Mouse (Mus musculus) cerebellum, adult 2 months (tissue): ENCODE results near the gene Slc30a5. TPM values are rescaled to one million over a fixed set of nuclear protein-coding genes. Genes with fewer than 3 reads are reported as not detected.

Source experiments
- DNase-seq, 2 experiments: peaks; one replicate each; pipeline ENCODE4 v3.0.0; 2021
- H3K27ac ChIP-seq: fragments of 200-500 bp; 2 replicates; pipeline ENCODE4 v1.5.1; 2012; ENCODE audit warnings: low read length, control low read depth, inconsistent platforms; ENCODE audit not compliant: insufficient read depth
- H3K27me3 ChIP-seq: fragments of 200-500 bp; 2 replicates; pipeline ENCODE4 v1.6.1; 2012; ENCODE audit warnings: inconsistent platforms, mild to moderate bottlenecking, low read length, moderate library complexity; ENCODE audit not compliant: control insufficient read depth, insufficient read depth
- H3K4me1 ChIP-seq: fragments of 200-500 bp; 2 replicates; pipeline ENCODE4 v1.6.1; 2011; ENCODE audit warnings: low read length; ENCODE audit not compliant: control insufficient read depth, insufficient read depth
- H3K4me3 ChIP-seq: fragments of 200-500 bp; replicated peaks from 2 replicates; pipeline ENCODE3; 2011; ENCODE audit warnings: mild to moderate bottlenecking, low read depth, low read length, control low read depth; ENCODE audit not compliant: insufficient read depth
- CTCF ChIP-seq: fragments of 200-500 bp; IDR thresholded peaks from 2 replicates; pipeline ENCODE4 v1.5.1; 2011; ENCODE audit warnings: low read depth, mild to moderate bottlenecking, control low read depth, low read length, moderate library complexity, borderline replicate concordance; ENCODE audit not compliant: insufficient read depth
- POLR2A ChIP-seq: fragments of 200-500 bp; IDR thresholded peaks from 2 replicates; pipeline ENCODE4 v1.6.1; 2011; ENCODE audit warnings: low read length, control low read depth, borderline replicate concordance; ENCODE audit not compliant: insufficient read depth
- WGBS: fragments of 180-500 bp; shearing (Covaris S2); methylation state at CpG from one replicate; pipeline ENCODE4 v1.1.7; 2018; 5-methylcytosine and 5-hydroxymethylcytosine counted together
- polyA plus RNA-seq: library from polyadenylated mRNA; depleted of rRNA; stranded (reverse); fragments of >200 nt; gene quantifications from 2 replicates; pipeline ENCODE4 v1.2.3, GENCODE M21; 2012; rRNA removed

Slc30a5 gene
- polyA plus RNA-seq, 1 experiment, result 42.7 TPM

DNA sequence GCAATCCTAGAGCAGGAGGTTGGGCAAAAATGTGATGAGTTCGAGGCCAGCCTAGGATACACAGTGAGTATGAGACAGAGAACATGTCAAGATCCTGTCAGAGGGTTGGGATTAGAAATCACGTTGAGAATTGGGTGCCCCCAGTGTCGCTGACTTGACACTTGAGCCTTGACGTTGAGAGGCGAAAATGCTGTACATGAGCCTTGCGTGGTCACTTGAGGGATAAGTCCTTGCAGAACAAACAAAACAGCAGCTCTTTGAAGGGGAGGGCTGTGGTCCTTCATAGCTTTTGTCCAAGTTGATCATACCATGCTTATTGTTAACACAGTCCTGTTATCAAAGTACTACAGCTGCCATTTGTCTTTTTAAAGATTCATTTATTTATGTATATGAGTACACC is 56.5 kb downstream of the Slc30a5 start:
- TF ChIP-seq CTCF (no peak), POLR2A (no peak)
- Histone ChIP-seq H3K27me3 (no peaks in the 10 kb centered on the region), H3K4me3 (no peak overlapping the region), H3K27ac (no peak overlapping the region), H3K4me1 (no peaks in the 10 kb centered on the region)
- WGBS, result 63% methylated on average over 6 of the region's 6 CpGs
- DNase-seq, result no peak

- 3% methylated on average over 8 of the region's 8 CpGs for WGBS
- H3K4me1 ChIP-seq, result no peaks in the 10 kb centered on the region
- peak overlapping the region; percentile 83 for H3K4me3 ChIP-seq
- TF ChIP-seq POLR2A, result no peak
- no peak for TF ChIP-seq CTCF
- DNase-seq, result no peak
- H3K27me3 ChIP-seq, result no peaks in the 10 kb centered on the region
- no peak overlapping the region for H3K27ac ChIP-seq
These were observed 57.2 kb downstream of the Slc30a5 start for GRCm38 (mm10) chr13:100776056-100776419.

DNA sequence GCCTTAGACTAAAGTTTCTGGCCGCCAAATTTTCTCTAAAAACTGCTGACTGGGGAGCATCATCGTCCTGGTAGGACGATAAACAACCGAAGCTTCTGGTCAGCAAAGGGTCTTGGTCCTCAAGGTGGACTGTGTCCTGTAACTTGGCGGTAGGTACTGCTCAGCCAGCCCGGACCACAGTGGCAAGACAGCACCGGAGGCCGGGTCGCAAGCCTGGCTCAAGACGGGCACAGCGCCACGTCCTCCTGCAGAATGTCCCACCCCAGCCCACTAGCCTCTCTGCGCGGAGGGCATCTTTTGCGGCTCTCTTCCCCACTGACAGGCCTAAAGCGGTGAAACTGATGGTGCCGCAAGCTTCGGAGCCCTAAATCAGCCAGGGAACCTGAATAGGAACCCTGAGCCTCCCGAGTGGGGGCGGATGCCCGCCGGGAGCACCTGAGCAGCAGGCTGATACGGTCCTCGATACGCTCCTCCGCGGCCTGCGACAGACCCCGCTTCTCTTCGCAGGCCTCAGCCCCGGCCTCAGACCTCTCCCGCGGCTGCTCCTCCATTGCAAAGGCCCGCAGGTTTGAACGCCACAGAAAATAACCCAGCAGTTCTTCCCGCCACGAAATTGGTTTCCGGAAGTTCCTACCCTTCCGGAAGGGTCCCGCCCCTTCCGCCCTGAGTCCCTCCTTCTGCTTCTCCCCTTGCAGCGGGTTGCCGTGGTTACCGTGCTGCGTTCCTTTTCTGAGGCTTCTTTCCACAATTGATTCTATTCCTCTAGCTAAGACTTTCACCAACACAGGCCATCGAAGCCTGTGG is 57.8 kb downstream of the Slc30a5 start, which contains the start of gene Cenph:
Gene Cenph (minus strand): TSS at position 648 of the 804 bp plus-strand sequence.
- WGBS, result under 1% methylated on average over 46 of the region's 46 CpGs
- Histone ChIP-seq H3K4me1 (no peaks in the 10 kb centered on the region), H3K4me3 (peak within 1 kb of the TSS; percentile 83), H3K27ac (no peak within 1 kb of the TSS), H3K27me3 (no peaks in the 10 kb centered on the region)
- TF ChIP-seq POLR2A, result peak; percentile 46; the same call in 1 of the 2 replicates
- TF ChIP-seq CTCF, result no peak
- peak; percentile 74 to 75 for DNase-seq

DNA sequence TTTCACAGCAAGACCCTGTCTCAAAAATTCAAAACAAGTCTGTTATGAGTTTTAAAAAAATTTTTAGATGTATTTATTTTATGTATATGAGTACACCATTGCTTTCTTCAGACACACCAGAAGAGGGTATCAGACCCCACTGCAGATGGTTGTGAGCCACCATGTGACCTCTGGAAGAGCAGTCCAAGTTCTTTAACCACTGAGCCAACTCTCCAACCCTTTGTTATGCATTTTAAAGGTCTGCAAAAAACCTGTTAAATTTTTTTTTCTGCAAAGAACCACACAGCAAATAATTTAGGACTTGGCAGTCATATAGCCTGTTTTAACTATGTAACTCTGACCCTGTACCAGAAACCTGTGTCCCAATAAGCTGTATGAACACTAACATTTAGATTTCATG is 58.5 kb downstream of the Slc30a5 start:
- H3K4me3 ChIP-seq, result no peak overlapping the region
- TF ChIP-seq POLR2A, result no peak
- TF ChIP-seq CTCF, result no peak

DNA sequence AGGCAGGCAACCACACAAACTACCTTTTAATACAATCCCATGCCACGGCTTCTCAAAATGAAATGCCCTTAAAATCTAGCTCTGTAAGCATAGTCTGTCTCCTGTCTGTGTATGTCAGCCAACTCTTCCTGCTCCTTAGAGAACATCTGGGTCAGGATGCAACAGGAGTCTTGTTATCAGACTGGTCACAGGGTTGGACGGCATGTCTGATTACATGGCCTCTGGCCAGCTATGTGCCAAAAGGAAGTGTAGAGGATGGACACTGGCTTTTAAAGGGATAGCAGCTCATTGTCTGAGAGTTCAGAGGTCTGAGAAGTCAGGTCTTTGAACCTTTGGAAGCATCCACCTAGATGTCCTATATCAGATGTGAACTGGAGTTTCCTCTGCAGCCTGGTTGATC is 77.9 kb downstream of the Slc30a5 start:
- Histone ChIP-seq H3K4me1 (no peaks in the 10 kb centered on the region), H3K27me3 (no peaks in the 10 kb centered on the region), H3K27ac (no peak overlapping the region), H3K4me3 (no peak overlapping the region)
- DNase-seq, result no peak
- TF ChIP-seq CTCF (no peak), POLR2A (no peak)
- 62% methylated on average over 2 of the region's 2 CpGs for WGBS

More for the DNA sequence above, 58.5 kb downstream of the Slc30a5 start:
- no peaks in the 10 kb centered on the region for H3K27me3 ChIP-seq
- H3K27ac ChIP-seq, result no peak overlapping the region
- H3K4me1 ChIP-seq, result no peaks in the 10 kb centered on the region
- DNase-seq, result no peak

DNA sequence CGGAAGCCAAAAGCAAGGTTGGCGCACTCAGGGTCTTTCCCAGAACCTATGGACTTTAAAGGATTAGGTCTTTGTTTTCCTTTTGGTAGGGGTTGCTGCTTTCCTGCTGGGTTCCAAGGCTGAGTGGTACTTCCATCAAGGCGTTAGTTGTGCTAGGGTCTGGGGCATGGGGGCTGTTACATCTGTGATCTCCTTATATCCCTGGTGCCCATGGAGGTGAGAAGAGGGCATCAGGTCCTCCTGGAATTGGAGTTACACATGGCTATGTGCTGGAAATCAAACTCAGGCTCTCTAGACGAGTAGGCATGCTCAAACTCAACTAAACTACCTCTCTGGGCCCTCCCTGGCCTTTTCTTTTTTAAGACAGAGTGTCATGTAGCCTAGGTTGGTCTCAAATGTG is 79.0 kb downstream of the Slc30a5 start:
- no peak overlapping the region for H3K27ac ChIP-seq
- 61% methylated on average over 4 of the region's 4 CpGs for whole genome bisulfite sequencing

DNA sequence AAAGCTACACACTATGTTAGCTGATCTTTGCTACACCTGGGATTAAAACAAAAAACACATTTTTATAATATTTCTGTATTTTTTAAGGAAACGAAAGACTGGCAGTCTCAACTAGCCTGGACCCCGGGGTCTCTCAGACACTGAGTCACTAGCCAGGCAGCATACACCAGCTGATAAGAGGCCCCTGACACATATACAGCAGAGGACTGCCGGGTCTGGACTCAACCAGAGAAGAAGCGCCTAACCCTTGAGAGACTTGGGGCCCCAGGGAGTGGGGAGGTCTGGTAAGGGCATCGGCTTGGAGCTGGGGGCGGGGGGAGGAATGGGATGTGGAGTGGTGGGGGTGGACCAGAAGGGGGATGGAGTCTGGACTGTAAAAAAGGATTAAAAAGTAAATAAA is 80.2 kb downstream of the Slc30a5 start:
- TF ChIP-seq CTCF, result no peak
- no peak for TF ChIP-seq POLR2A
- Histone ChIP-seq H3K4me3 (no peak overlapping the region), H3K4me1 (no peaks in the 10 kb centered on the region), H3K27ac (no peak overlapping the region), H3K27me3 (no peaks in the 10 kb centered on the region)
- no peak for DNase-seq
- WGBS, result 82% methylated on average over 6 of the region's 6 CpGs

More for the DNA sequence above, 79.0 kb downstream of the Slc30a5 start:
- no peak overlapping the region for H3K4me3 ChIP-seq
- no peaks in the 10 kb centered on the region for H3K27me3 ChIP-seq
- no peak for TF ChIP-seq POLR2A
- TF ChIP-seq CTCF, result no peak
- no peak for DNase-seq
- no peaks in the 10 kb centered on the region for H3K4me1 ChIP-seq

Other genes with a start within 250 kb of the Slc30a5 start
- gene Marveld2, start 216.5 kb downstream of the Slc30a5 start, polyA plus RNA-seq, result 13.5 and 16.4 TPM in 2 replicates
- gene Ak6, start 182.4 kb downstream of the Slc30a5 start, polyA plus RNA-seq, result 141 and 148 TPM in 2 replicates
- 15.6 and 17.0 TPM in 2 replicates for gene Rad17, start 182.4 kb downstream of the Slc30a5 start, polyA plus RNA-seq
- gene Taf9, start 181.8 kb downstream of the Slc30a5 start, polyA plus RNA-seq, result 13.8 and 16.0 TPM in 2 replicates
- 0.59 and 0.61 TPM in 2 replicates for gene Ccdc125, start 163.7 kb downstream of the Slc30a5 start, polyA plus RNA-seq
- gene Cdk7, start 102.5 kb downstream of the Slc30a5 start, polyA plus RNA-seq, result 18.5 and 20.9 TPM in 2 replicates
- 115 and 119 TPM in 2 replicates for gene Mrps36, start 88.8 kb downstream of the Slc30a5 start, polyA plus RNA-seq
- gene Cenph, start 57.5 kb downstream of the Slc30a5 start, polyA plus RNA-seq, result 0.41 and 0.63 TPM in 2 replicates
- 0.18 and 0.33 TPM in 2 replicates for gene Ccnb1, start 46.9 kb downstream of the Slc30a5 start, polyA plus RNA-seq